Mouse (Mus musculus): ENCODE results near the gene Tectb. TPM values are rescaled to one million over a fixed set of nuclear protein-coding genes. Genes with fewer than 3 reads are reported as not detected.
A peak's percentile ranks its signal among the peaks of the same experiment; 100 is the strongest.

Gene Tectb
- polyA plus RNA-seq, 1 experiment from 2014 or later, result not detected

- H3K36me3 ChIP-seq (ENCODE audit: control insufficient read depth, insufficient read depth), result no peaks in the 10 kb centered on the region
- no peaks in the 10 kb centered on the region for H3K9me3 ChIP-seq (ENCODE audit: control insufficient read depth)
- H3K9ac ChIP-seq (ENCODE audit: low read depth, low read length), result no peak overlapping the region
- no peak overlapping the region for H3K4me3 ChIP-seq (ENCODE audit: low read depth, low read length)
- H3K27me3 ChIP-seq (replicated peaks; ENCODE audit: control insufficient read depth, insufficient read depth, low read length), result no peaks in the 10 kb centered on the region
- H3K27ac ChIP-seq (ENCODE audit: low read depth, low read length), result no peak overlapping the region
- WGBS, result 85% methylated on average over 3 of the region's 3 CpGs
- no peaks in the 10 kb centered on the region for H3K4me1 ChIP-seq (replicated peaks; ENCODE audit: control insufficient read depth, insufficient read depth, low read length)
- H3K4me2 ChIP-seq (replicated peaks; ENCODE audit: low read depth), result no peak overlapping the region
- no peak for TF ChIP-seq CTCF (IDR thresholded peaks at IDR 0.05; ENCODE audit: low read depth)
- no peak for ATAC-seq
Observed at GRCm38 (mm10) chr19:55209084-55209483, 28.6 kb downstream of the Tectb start.

- no peaks in the 10 kb centered on the region for H3K36me3 ChIP-seq (ENCODE audit: control insufficient read depth, insufficient read depth)
- no peak overlapping the region for H3K27ac ChIP-seq (ENCODE audit: low read depth, low read length)
- ATAC-seq, result no peak
- no peaks in the 10 kb centered on the region for H3K27me3 ChIP-seq (replicated peaks; ENCODE audit: control insufficient read depth, insufficient read depth, low read length)
- TF ChIP-seq CTCF (IDR thresholded peaks at IDR 0.05; ENCODE audit: low read depth), result no peak
- no peaks in the 10 kb centered on the region for H3K9me3 ChIP-seq (ENCODE audit: control insufficient read depth)
- H3K4me3 ChIP-seq (ENCODE audit: low read depth, low read length), result no peak overlapping the region
- H3K4me2 ChIP-seq (replicated peaks; ENCODE audit: low read depth), result no peak overlapping the region
- no peaks in the 10 kb centered on the region for H3K4me1 ChIP-seq (replicated peaks; ENCODE audit: control insufficient read depth, insufficient read depth, low read length)
- H3K9ac ChIP-seq (ENCODE audit: low read depth, low read length), result no peak overlapping the region
- 94% methylated on average over 1 of the region's 1 CpGs for WGBS
Observed at GRCm38 (mm10) chr19:55211698-55212097, 31.2 kb downstream of the Tectb start.

DNA sequence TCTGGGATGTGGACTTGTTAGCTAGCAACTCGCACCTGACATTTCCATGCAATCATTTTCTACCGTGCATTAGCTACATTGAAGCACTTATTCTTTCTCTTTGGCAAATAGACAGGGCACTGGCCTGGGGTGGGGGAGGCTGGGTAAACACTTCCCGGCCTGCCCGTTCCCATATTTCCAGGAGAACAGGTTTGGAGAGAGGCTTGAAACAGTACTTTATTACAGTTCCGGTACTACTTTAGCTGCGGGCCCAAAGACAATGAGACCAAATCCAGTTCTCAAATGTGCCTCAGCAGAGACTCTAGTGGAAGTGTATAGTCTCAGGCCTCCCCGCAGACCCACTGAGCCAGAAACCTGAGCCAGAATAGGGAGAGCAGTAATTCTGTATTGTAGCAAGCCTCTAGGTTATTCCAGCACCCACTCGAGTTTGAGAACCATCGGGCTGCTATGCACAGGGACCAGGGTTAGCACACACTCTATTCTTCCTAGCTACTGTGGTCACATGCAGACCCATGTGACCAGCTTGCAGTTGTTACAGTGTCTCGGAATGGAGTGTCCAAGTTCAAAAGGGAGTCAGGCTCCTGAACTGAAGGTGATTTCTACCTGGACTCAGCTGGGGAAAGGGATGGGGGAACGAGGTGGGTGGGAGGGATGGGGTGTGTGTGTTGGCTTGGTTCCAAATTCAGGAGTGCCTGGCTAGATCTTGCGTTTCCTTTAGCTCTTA is 33.2 kb downstream of the Tectb start:
- WGBS, result 45% methylated on average over 12 of the region's 12 CpGs
- no peak overlapping the region for H3K27ac ChIP-seq (ENCODE audit: low read depth, low read length)
- H3K4me3 ChIP-seq (ENCODE audit: low read depth, low read length), result no peak overlapping the region
- H3K36me3 ChIP-seq (ENCODE audit: control insufficient read depth, insufficient read depth), result no peaks in the 10 kb centered on the region
- H3K27me3 ChIP-seq (replicated peaks; ENCODE audit: control insufficient read depth, insufficient read depth, low read length), result no peaks in the 10 kb centered on the region
- no peaks in the 10 kb centered on the region for H3K4me1 ChIP-seq (replicated peaks; ENCODE audit: control insufficient read depth, insufficient read depth, low read length)
- no peak overlapping the region for H3K9ac ChIP-seq (ENCODE audit: low read depth, low read length)
- no peak overlapping the region for H3K4me2 ChIP-seq (replicated peaks; ENCODE audit: low read depth)
- TF ChIP-seq CTCF (IDR thresholded peaks at IDR 0.05; ENCODE audit: low read depth), result no peak
- no peak for ATAC-seq
- H3K9me3 ChIP-seq (ENCODE audit: control insufficient read depth), result no peaks in the 10 kb centered on the region

DNA sequence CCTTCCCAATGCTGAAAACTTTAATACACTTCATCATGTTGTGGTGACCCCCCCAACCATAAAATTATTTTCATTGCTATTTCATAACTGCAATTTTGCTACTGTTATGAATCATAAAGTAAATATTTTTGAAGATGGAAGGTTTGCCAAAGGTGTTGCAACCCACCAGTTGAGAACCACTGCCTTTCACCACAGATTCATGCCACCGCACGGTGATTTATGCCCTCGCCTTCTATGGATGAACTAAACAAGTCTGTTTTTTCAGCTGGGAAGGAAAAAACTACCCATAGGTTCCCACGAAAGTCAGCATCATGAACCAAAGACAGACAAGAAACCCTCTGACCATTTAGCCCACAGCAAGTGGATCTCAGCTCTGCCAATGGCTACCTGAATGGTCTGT is 36.3 kb downstream of the Tectb start:
- no peaks in the 10 kb centered on the region for H3K4me1 ChIP-seq (replicated peaks; ENCODE audit: control insufficient read depth, insufficient read depth, low read length)
- ATAC-seq, result no peak
- no peak overlapping the region for H3K4me3 ChIP-seq (ENCODE audit: low read depth, low read length)
- WGBS, result 90% methylated on average over 4 of the region's 4 CpGs
- no peak overlapping the region for H3K27ac ChIP-seq (ENCODE audit: low read depth, low read length)
- TF ChIP-seq CTCF (IDR thresholded peaks at IDR 0.05; ENCODE audit: low read depth), result no peak
- H3K4me2 ChIP-seq (replicated peaks; ENCODE audit: low read depth), result no peak overlapping the region
- H3K36me3 ChIP-seq (ENCODE audit: control insufficient read depth, insufficient read depth), result no peaks in the 10 kb centered on the region
- H3K27me3 ChIP-seq (replicated peaks; ENCODE audit: control insufficient read depth, insufficient read depth, low read length), result no peaks in the 10 kb centered on the region
- no peak overlapping the region for H3K9ac ChIP-seq (ENCODE audit: low read depth, low read length)
- no peaks in the 10 kb centered on the region for H3K9me3 ChIP-seq (ENCODE audit: control insufficient read depth)

GRCm38 (mm10) chr19:55217365-55217764 is 36.8 kb downstream of the Tectb start:
- H3K9me3 ChIP-seq (ENCODE audit: control insufficient read depth), result no peaks in the 10 kb centered on the region
- 70% methylated on average over 9 of the region's 9 CpGs for WGBS

GRCm38 (mm10) chr19:55218192-55218739 is 37.7 kb downstream of the Tectb start:
- Histone ChIP-seq H3K27me3 (replicated peaks; ENCODE audit: control insufficient read depth, insufficient read depth, low read length) (no peaks in the 10 kb centered on the region), H3K9ac (ENCODE audit: low read depth, low read length) (peak overlapping the region; percentile 18), H3K4me3 (ENCODE audit: low read depth, low read length) (peak overlapping the region; percentile 37), H3K9me3 (ENCODE audit: control insufficient read depth) (no peaks in the 10 kb centered on the region), H3K4me2 (replicated peaks; ENCODE audit: low read depth) (peak overlapping the region; percentile 73), H3K36me3 (ENCODE audit: control insufficient read depth, insufficient read depth) (no peaks in the 10 kb centered on the region), H3K4me1 (replicated peaks; ENCODE audit: control insufficient read depth, insufficient read depth, low read length) (no peaks in the 10 kb centered on the region), H3K27ac (ENCODE audit: low read depth, low read length) (no peak overlapping the region)
- peak; percentile 75 for ATAC-seq
- WGBS, result 3% methylated on average over 20 of the region's 20 CpGs
- peak; percentile 88 for TF ChIP-seq CTCF (IDR thresholded peaks at IDR 0.05; ENCODE audit: low read depth)

More at GRCm38 (mm10) chr19:55217365-55217764, 36.8 kb downstream of the Tectb start:
- Histone ChIP-seq H3K36me3 (ENCODE audit: control insufficient read depth, insufficient read depth) (no peaks in the 10 kb centered on the region), H3K27me3 (replicated peaks; ENCODE audit: control insufficient read depth, insufficient read depth, low read length) (no peaks in the 10 kb centered on the region), H3K9ac (ENCODE audit: low read depth, low read length) (no peak overlapping the region), H3K27ac (ENCODE audit: low read depth, low read length) (no peak overlapping the region), H3K4me3 (ENCODE audit: low read depth, low read length) (no peak overlapping the region), H3K4me1 (replicated peaks; ENCODE audit: control insufficient read depth, insufficient read depth, low read length) (no peaks in the 10 kb centered on the region), H3K4me2 (replicated peaks; ENCODE audit: low read depth) (no peak overlapping the region)
- TF ChIP-seq CTCF (IDR thresholded peaks at IDR 0.05; ENCODE audit: low read depth), result no peak
- ATAC-seq, result no peak

Data from intestine, postnatal 0 days (tissue).